Mouse (Mus musculus) NIH3T3 (cell line): ENCODE data around the gene Tgfbr3.
A peak's percentile ranks its signal among the peaks of the same experiment; 100 is the strongest.

Experiments used
- DNase-seq: peaks from one replicate; pipeline ENCODE4 v3.0.0-alpha.2; 2012; ENCODE audit warnings: low read depth

Gene Tgfbr3

DNA sequence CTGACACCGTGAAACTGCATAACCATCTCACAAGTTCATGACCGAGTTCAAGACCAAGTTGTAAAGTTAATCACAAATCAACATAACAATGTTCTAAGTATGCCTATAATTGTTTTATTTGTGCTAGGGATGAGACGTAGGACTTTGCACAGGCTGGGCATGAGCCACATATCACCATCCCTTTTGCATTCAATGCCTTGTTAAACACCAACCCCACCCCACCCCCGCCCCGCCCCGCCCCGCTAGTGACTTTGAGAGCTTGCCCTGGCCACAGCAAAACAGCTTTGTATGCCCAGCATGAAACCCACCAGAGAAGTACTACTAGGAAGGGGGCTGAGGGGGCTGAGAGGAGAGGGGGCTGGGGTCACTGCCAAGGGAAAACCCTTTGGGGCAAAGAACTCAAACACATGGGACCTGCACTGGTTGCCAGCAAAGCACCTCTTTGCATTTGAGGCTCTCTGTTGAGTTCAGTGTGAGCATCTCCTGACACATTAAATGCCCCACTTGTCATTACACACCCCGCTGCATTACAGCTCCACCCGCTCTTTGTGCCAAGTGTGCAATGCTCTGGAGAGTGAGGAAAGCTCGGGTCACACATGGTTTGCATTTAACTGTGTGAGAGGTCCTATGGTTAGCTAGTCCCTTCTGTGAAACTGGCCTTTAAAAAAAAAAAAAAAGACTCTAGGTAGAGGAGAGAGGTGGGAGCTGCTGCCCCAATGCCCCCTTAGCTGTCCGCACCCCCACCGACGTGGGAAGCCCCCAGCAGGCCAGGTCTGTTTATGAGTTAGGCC, 179.1 kb downstream of the Tgfbr3 start:
- DNase-seq, result peak; percentile 90

DNA sequence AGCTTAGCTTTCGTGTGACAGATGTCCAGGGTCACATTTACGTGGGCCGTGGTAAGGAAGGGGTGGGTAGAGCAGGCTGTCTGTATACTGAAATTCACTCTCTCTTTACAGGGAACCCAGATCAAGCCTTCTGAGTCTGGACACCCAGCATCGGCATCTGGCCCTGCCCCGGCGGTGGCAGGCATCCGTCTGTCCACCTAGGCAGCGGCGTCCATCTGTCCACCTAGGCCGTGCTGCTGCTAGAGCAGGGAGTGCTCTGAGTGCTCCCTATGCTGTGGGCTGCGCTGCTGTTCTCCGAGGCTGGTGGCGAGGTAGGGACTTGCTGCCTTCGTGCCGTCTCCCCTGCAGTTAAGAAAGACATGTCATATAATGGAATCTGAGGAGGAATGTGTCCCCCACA, 180.0 kb downstream of the Tgfbr3 start:
- DNase-seq, result no peak

DNA sequence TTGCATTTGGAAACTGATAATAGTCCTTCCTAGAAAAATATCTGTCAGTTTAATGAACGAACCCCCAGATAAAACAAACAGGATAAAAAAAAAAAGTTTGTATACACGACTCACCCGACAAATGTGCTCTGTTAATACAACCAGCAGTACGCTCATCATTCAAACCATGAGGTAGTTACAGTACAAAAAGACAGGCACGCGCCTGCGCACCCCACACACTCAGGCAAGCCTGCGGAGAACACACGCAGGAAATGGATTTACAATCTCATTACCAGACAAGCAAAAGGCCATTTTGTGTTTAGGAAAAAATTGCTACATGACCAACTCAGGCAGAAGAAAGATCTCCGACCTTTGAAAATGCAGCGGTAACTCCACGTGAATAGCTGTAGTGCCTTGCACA, 182.6 kb downstream of the Tgfbr3 start:
- DNase-seq, result no peak

DNA sequence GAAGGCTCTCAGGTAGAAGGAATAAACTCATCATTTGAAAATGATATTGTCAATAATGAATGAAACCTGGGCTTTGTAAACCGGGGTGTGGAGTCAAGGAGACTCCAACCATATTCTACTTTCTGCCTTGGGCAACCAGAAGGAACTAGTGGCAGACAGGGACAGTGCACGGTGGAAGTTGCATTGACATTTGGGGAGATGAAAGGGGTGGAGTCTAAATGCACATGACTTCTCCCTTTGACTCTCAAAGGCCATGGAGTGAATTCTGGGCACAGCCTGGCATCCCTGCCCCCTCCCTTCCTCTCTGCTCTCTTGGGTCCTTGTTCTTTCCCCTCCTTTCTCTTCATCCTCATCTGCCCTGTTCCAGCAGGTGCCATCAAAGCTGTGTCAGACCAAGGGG, 183.3 kb downstream of the Tgfbr3 start:
- DNase-seq, result no peak

DNA sequence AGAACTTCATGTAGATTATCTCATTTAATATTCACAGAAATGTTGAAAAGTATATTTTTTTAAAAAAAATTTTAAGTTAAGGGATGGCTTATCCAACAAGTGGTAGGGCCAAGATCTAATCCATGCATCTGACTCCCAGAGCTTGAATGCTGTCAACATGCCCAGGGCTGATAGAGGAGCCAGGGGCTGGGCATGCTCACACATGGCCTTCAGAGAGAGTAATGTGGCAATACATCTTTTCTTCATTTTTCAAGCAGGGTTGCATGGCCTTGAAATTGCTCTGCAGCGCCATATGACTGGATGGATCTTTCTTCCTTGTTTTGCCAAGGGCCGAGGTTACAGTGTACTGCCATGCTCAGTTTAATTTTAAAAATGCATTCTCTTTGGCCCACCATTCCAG, 185.8 kb downstream of the Tgfbr3 start:
- peak; percentile 78 for DNase-seq

DNA sequence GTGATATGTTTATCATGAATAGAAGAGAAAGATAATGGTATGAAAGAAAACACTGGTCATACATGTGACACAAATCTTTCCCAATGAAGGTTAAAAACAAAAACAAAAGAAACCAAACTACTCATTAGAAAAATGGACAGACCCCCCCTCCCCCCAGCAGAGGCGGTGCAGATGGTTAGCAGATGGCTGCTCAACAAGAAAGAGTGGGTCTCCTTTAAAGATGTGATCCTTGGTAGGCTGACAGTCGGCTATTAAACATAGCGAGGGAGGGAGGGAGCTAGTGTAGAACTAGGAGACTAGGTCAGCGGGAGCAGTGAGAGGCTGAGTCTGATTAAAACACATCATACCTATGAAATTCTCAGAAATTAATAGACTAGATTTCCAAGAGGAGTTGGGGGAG, 186.5 kb downstream of the Tgfbr3 start:
- no peak for DNase-seq

DNA sequence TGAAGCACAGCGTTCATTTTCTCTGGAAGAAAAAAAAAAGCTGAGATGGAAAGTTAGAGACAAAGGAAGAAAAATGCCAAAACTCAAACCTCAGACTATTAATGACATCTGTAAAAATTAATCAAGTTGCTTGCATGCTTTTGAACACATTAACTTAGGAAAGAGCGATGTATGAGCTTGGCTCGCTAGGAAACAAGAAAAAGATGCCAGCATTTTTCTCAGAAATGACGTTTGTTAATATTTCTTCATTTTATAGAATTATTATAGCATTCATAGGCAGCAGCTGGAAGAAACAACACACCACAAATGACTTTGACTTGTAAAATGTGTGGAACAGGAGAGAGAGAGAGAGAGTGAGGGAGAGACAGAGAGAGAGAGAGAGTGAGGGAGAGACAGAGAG, 187.7 kb downstream of the Tgfbr3 start:
- no peak for DNase-seq

DNA sequence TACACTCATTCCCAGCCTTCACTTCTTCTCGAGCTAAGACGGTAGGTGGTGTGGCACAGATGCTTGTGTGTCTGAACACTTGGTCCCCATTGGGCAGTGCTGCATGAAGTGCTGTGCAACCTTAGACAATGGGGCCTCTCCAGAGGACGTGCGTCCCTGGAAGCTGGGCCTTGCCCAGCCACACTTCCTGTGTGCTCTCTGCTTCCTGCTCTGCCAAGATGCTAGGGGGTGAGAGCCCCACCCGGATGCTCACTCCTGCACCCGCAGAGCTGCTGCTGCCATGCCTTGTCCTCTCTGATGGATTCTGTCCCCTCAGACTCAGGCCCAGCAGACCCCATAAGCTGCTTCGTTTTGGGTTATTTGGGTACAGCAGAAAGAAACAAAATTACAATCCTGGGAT, 188.3 kb downstream of the Tgfbr3 start:
- DNase-seq, result no peak

DNA sequence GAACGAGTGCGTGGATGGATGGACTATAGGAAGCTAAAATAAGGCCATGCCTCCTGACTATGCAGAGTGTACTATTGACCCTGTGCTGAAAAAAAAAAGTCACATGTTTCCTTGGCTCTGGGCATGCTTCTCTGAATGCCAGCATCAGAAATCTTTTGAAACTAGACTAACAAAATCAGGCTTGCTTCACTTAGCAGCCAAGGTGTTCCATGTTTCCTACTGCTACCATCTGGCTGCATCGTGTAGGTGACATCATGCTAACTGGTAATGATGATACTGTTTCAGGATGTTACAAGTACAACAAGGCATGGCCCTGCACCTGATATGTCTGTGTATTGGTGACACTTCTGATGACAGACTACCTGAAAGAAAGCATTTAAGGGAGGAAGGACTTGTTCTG, 189.8 kb downstream of the Tgfbr3 start:
- no peak for DNase-seq

DNA sequence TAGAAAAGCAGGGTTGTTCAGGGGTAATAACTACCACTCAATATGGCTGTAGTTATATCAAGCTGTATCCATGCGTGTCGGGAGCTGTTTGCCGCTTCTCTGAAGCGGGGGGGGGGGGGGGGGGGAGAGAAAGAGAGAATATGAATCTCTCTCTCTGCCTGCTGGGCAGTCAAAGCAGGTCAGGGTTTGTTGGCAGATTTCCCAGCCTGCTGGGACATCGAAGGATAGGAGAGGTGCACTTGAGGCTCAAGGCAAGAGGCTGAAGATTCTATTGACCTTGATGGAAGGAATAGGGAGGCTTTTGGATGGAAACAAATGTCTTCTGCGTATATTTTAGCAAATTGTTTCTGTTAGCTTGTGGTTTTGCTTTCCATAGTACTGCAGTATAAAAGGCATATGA, 190.4 kb downstream of the Tgfbr3 start:
- no peak for DNase-seq

DNA sequence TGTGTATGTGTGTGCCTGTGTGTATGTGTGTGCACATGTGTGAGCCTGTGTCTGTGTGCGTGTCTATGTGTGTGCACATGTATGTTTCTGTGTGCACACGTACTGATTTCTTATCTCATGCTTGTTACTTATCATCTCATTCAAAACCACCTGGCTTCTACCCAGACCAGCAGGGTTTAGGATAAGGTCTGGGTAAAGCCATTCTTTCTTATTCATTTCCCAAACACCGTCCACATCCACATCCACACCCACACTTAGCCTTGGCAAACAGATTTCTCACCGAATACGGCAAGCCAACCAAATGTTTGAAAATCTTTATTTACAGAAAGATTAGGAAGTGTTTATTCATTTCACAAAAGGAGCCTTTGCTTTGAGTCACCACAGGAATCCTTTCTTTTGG, 191.4 kb downstream of the Tgfbr3 start:
- DNase-seq, result peak; percentile 46

DNA sequence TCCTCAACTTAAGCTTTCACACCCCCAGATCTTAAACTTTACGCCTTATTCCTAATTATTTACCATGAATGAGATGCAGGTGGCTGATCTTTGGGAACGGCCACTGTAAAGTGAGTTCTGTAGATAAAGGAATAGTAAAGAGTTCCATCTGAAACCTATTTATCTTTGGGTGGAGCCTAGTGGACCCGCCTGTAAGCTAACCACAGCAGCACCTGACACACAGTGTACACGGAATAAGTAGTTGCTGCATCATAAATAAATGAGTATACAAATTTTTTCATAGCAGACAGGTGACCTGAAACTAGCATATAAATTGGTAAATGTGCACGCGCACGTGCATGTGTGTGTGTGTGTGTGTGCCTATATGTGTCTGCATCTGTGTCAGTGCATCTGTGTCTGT, 192.1 kb downstream of the Tgfbr3 start:
- DNase-seq, result no peak

DNA sequence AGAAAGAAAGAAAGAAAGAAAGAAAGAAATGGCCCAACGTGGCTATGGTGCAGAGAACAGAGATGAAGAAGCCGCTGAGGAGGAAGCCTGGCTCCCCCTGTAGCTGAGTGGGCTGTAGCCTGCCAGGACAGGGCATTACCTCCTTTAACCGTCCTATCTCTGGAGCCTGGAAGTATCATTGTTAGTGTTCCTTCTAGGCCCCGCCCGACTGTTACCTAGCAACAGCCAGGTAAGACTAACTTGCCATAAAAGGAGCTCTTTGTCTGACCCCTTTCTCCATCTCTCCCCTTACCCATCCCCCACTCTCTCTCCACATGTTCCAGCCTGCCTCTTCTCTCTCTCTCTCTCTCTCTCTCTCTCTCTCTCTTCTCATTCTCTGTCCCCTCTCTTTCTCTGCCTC, 195.2 kb downstream of the Tgfbr3 start:
- no peak for DNase-seq

DNA sequence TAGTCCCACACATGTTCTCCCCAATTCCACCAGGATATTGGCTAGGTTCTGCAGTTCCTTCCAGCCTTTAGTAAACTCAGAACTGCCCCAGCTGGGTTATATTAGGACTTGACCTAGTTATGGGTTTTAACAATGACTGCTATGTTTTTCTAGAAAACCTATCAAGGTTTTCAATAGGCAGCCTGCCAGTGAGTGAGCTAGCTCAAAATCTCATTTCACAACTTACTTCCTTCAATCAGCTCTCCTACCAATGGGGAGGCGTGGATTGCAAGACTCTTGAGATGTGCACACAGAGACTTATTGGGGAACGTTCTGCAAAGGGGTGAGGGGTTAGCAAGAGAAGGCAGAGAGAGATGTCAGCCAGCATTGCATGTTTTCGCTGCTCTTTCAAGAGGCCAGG, 196.2 kb downstream of the Tgfbr3 start:
- DNase-seq, result peak; percentile 87

DNA sequence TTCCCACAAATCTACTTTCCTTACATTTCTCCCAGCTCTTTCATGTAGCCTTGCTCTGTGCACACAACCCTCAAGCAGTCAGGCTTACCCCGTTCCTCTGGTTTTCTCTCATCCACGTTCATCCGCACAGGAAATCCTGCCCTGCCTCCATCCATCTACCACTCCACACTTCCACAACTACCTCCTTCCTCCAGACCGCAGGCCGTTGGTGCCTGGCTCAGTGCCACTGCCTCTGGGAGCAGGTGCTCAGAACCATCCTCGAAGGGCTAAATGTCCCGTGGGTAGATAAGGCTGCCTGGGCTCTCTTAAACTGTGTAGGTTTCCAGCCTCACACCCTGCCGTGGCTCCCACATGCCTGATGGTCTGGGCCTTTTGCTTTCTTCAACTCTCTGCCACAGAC, 197.3 kb downstream of the Tgfbr3 start:
- no peak for DNase-seq

DNA sequence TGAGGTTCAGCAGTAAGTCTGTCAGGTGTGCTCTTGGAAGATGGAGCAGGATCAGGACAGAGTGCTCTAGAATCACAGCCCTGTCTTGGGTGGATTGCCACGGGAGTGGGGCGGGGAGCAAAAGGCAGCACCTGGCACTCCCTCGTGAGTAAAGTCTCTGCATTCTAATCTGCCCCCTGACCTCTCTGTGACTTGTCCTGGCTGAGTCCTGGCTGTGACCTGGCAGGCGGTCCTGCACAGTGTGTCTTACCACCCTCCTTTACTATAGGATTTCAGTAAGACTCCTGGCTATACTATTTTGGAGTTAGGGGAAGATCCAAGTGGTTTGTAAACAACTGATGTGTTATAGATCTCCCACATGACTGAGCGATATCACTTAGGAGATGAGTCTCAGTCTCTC, 199.5 kb downstream of the Tgfbr3 start:
- DNase-seq, result no peak

DNA sequence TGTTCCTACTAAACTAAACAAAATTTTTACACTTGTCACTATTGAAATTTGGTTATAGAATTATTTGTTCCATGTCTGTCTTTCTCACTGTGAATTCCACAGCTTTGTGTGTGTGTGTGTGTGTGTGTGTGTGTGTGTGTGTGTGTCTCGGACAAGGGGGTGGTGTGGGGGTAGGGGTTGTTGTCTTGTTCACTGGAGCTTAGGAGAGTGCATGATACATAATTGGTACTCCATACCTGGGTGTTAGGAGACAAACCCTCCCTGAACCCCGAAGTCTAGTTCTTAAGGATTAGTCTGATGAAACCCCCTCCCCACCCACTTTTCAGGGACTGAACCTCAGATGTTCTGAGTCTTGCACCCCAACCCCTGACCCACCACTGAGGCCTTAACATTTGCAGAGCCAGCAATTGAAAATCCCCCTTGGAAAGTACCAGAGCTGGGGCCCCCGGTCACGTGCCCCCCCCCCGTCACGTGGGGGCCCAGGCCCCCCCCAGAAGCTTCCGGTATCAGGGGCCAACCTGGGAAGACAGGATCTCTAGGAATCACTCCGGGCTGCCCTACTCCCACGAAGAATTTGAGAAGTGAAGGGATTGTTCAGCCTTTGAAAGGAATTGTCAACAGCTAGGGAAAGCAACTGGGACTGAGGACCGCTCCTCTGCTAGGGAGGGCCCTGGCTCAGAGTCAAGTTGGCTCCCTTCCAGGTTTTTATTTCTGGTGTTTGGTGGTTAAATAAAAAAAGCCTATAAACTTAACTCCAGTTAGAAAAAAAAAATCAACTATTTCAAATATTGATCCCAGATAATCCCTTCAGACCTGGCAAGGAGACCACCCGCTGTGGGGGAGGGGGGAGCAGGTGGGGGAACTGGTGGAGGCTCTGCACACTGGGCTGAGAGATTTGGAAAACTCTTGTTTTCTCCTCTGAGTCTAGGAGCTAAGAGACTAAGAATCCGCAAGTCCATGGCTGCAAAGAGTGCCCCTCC, 201.3 kb downstream of the Tgfbr3 start:
- DNase-seq, result peak; percentile 93

DNA sequence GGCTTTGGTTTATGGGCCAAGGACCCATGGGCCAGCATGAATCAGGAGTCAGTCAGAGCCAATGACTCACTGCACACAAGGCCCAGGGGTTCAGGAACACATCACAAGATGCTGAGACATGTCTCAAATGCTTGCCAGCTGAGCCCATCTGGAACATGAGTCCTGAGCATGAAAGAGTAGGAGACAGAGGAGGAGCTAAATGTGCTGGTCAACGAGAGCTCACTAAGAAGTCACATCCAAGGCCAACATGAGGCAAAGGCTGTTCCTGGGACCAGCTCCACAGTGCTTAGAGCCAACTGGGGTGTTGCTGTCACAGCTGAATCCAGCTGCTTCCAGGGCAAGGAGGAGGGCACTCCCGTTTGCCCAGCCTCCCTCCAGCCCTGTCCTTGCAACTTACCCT, 202.1 kb downstream of the Tgfbr3 start:
- peak; percentile 96 for DNase-seq

DNA sequence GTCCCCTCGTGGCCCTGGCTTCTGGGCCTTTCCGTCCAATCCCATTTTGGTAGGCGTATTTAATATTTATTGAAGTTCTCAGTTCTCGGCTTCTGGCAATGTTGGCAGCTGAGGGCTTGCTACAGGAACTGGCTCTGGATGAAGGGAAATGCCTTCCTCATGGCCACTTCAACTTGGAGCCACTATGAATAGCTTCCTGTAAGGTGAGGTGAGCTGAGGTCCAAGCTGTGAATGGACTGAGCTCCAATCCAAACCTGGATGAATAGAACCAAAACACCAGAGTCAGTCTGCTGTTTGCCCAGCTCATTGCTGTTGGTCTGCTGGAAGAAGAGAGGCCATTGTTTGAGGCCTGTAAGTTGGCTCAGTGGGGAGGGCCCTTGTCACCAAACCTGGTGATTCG, 203.3 kb downstream of the Tgfbr3 start:
- DNase-seq, result no peak

DNA sequence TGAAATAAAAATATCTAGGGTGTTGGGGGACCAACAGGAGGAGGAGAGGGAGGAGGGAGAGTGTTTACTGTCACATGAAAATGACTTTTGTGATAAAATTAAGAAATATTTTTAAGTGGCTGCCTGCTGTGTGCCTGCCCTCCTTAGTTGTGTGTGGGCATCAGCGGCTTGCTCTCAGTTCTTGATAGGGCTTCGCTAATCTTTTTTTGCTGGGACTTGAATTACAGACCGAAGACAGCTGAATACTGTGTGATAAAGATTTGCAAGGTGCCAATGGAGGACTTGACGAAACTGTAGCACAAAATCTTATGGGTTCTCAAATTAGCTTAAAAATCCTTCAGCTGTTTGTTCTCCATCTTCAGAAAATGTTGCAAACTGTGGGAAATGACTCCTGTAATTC, 205.0 kb downstream of the Tgfbr3 start:
- DNase-seq, result no peak

DNA sequence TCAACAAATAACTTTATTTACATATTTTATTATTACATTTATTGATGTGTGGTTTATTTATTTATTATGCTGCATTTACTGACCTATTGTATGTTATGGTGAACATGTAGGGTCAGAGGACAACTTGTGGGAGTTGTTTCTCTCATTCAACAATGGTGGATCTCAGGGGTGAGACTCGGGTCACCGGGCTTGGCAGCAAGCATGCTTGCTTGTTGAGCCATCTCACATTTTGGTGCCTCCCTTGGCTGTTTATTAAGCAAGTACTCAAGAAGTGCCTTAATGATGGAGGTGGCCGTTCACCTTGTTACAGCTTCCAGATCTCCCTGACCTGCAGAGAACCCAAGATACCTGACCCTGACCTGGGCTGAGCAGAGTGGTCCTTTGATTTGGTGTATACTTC, 207.4 kb downstream of the Tgfbr3 start:
- DNase-seq, result no peak

DNA sequence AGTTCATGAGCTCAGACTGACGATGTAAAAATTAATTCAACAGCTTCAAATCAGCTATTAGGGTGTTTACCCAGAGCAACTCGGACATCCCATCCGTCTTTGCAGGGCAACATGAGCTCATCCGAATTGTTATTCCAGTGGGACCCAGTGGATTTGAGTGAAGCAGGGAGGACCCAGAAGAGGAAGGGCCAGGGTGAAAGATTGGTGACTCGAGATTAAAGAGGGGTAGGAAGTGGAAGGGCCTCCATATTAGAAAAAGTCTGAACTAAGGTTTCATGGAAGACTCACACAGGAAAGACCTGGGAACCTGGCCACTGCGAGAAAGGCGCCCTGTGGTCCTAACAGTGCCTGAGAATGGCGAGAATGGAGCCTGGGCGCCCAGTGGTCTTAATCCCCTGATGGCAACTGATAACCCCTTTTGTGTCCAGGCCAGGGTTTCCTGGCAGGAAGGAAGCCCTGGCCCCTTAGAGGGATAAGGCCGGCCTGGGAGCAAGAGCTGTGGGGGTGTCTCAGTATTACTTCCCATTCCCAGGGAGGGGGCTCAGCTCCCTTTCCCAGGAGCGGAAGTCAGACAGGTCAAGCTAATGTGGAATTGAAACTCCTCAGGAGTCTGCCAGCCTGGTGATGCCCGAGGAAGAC, 208.3 kb downstream of the Tgfbr3 start:
- DNase-seq, result no peak

DNA sequence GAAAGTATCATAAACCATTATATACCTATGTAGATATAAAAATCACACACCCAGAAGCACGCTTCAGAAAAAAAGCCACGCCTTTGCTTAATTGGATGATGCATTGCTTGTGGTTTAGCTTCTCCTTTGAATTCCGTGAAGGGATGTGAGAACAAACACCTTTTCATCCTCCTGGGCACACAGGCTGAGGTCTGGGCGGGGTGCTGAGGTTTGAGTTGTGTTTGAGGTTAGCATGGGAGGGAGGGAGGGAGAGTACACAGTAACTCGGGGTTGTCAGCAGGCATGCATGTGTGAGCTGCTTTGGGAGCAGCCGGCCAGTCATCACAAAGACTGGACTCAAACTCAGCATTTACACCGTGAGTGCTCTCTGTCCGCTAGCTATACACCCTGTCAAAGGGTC, 209.5 kb downstream of the Tgfbr3 start:
- DNase-seq, result peak; percentile 52
